Mouse (Mus musculus): ENCODE measurements around the gene Sorbs1. TPM values are rescaled to one million over a fixed set of nuclear protein-coding genes. Genes with fewer than 3 reads are reported as not detected.

Gene Sorbs1
- total RNA-seq, 4 experiments from 2014 or later, result 758 to 979 (median 853) TPM

GRCm38 (mm10) chr19:40512500-40513421, 818 bp downstream of the Sorbs1 start:
- no peak for DNase-seq (ENCODE audit: low spot score)

GRCm38 (mm10) chr19:40511679-40512309, 1.8 kb downstream of the Sorbs1 start:
- DNase-seq (ENCODE audit: low spot score), result no peak

- no peak for DNase-seq (ENCODE audit: low spot score)
These were observed 2.5 kb downstream of the Sorbs1 start for GRCm38 (mm10) chr19:40511100-40511439.

- DNase-seq (ENCODE audit: low spot score), result no peak
These were observed 3.0 kb downstream of the Sorbs1 start for GRCm38 (mm10) chr19:40510387-40511099.

GRCm38 (mm10) chr19:40509274-40509673, 4.3 kb downstream of the Sorbs1 start:
- DNase-seq (ENCODE audit: low spot score), result no peak

- no peak for DNase-seq (ENCODE audit: low spot score)
These were observed 4.7 kb downstream of the Sorbs1 start for GRCm38 (mm10) chr19:40508851-40509250.

GRCm38 (mm10) chr19:40506965-40507364, 6.6 kb downstream of the Sorbs1 start:
- no peak for DNase-seq (ENCODE audit: low spot score)

- DNase-seq (ENCODE audit: low spot score), result no peak
These were observed 9.2 kb downstream of the Sorbs1 start for GRCm38 (mm10) chr19:40504336-40504735.

- no peak for DNase-seq (ENCODE audit: low spot score)
These were observed 13.4 kb downstream of the Sorbs1 start for GRCm38 (mm10) chr19:40499940-40500737.

- DNase-seq (ENCODE audit: low spot score), result peak; percentile 75
These were observed 14.4 kb downstream of the Sorbs1 start for GRCm38 (mm10) chr19:40499141-40499540.

- no peak for DNase-seq (ENCODE audit: low spot score)
These were observed 15.3 kb downstream of the Sorbs1 start for GRCm38 (mm10) chr19:40498162-40498725.

- peak; percentile 56 for DNase-seq (ENCODE audit: low spot score)
These were observed 16.9 kb downstream of the Sorbs1 start for GRCm38 (mm10) chr19:40496509-40497267.

GRCm38 (mm10) chr19:40496071-40496470, 17.5 kb downstream of the Sorbs1 start:
- no peak for DNase-seq (ENCODE audit: low spot score)

GRCm38 (mm10) chr19:40492902-40493301, 20.7 kb downstream of the Sorbs1 start:
- DNase-seq (ENCODE audit: low spot score), result no peak

GRCm38 (mm10) chr19:40491442-40491841, 22.1 kb downstream of the Sorbs1 start:
- no peak for DNase-seq (ENCODE audit: low spot score)

GRCm38 (mm10) chr19:40490765-40491164, 22.8 kb downstream of the Sorbs1 start:
- DNase-seq (ENCODE audit: low spot score), result no peak

GRCm38 (mm10) chr19:40489633-40490032, 23.9 kb downstream of the Sorbs1 start:
- no peak for DNase-seq (ENCODE audit: low spot score)

- DNase-seq (ENCODE audit: low spot score), result no peak
These were observed 24.6 kb downstream of the Sorbs1 start for GRCm38 (mm10) chr19:40488853-40489454.

GRCm38 (mm10) chr19:40487561-40487960, 26.0 kb downstream of the Sorbs1 start:
- peak; percentile 64 for DNase-seq (ENCODE audit: low spot score)

GRCm38 (mm10) chr19:40481115-40481514, 32.5 kb downstream of the Sorbs1 start:
- no peak for DNase-seq (ENCODE audit: low spot score)

All from heart, adult 8-10 months (tissue).